Mouse (Mus musculus): ENCODE results near the gene Gdpd3.

DNA sequence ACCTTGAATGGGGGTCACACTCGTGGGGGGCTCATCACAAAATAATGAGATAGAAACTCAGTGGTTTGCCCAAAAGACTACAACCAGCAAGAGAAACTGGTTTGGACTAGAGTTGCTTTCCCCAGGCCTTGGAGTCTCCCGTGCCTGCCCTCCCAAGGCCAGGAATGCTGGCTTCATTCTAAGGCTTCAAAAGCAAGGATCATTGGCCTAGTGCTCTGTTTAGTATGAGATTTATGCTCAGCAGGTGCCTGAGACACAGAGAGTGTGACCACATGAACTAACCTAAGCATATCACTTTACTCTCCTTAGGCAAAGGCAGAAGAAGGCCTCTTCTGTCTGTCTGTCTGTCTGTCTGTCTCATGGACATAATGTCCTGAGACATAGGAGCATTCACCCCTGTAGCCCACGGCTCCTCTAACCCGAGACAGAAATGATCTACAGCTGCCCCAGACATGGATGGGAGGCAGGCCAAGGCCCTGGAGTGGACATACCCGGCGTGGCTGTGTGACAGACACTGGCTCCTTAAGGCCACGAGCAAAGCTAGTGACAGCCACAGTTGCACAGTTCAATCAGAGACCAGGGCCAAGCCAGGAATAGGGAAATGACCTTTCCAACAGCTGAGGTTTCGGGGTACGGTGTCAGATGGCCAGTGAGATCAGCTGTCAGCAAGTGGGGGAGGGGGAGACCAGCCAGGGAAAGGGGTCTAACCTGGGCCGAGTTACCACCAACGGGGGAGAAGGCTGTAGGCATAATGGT, 36.2 kb downstream of the Gdpd3 start:
- TF ChIP-seq CTCF (IDR thresholded peaks at IDR 0.05; ENCODE audit: insufficient read depth, low read length) (no peak), POLR2A (IDR thresholded peaks at IDR 0.05; ENCODE audit: borderline replicate concordance, extremely low read depth, low read depth, low read length) (no peak)

All from lung, adult 2 months (tissue).